Mouse (Mus musculus): ENCODE measurements at regions not wholly inside any gene's neighbourhood (a gene's known extent, or its start where the extent isn't known, plus 50 kb on each side); places are given as distances from the start of the nearest gene placed in this dataset.
A peak's percentile ranks its signal among the peaks of the same experiment; 100 is the strongest.

DNA sequence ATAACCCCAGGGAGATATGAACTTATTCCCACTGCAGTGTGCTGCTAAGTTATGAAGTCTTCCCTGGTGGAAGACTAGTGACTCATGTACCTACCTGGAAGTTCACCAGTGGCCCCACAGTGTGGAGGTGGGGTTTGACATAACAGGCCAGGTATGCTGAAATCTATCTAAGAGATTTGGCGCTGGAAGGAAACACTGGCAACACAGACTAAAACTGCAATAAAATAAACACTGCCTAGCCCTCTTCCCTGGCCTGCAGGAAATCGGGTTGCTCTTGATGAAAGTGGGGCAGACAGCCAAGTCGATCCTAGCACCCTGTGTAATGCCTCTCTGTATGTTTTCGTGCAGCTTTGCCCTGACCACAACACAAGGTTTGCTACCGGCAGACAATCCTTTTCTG is 177.2 kb upstream of the Rgma start:
- Histone ChIP-seq H3K27ac (ENCODE audit: insufficient read depth, low read depth, low read length) (no peak overlapping the region), H3K4me1 (ENCODE audit: control insufficient read depth, insufficient read depth, low read length) (peaks cover 3% of the 10 kb centered on the region; the same call in 1 of the 2 replicates), H3K4me3 (ENCODE audit: insufficient read depth, low read depth, low read length) (no peak overlapping the region)
- 52% methylated on average over 5 of the region's 5 CpGs for WGBS
- no peak for TF ChIP-seq CTCF (IDR thresholded peaks at IDR 0.05; ENCODE audit: insufficient read depth, low read depth, low read length)
- TF ChIP-seq POLR2A (IDR thresholded peaks at IDR 0.05; ENCODE audit: insufficient read depth, low read depth, low read length): no peak

GRCm38 (mm10) chr7:73199967-73200366 is 175.3 kb upstream of the Rgma start:
- Histone ChIP-seq H3K27ac (ENCODE audit: insufficient read depth, low read depth, low read length) (no peak overlapping the region), H3K4me1 (ENCODE audit: control insufficient read depth, insufficient read depth, low read length) (peaks cover 3% of the 10 kb centered on the region; the same call in 1 of the 2 replicates), H3K4me3 (ENCODE audit: insufficient read depth, low read depth, low read length) (no peak overlapping the region)
- TF ChIP-seq POLR2A (IDR thresholded peaks at IDR 0.05; ENCODE audit: insufficient read depth, low read depth, low read length): no peak
- no peak for TF ChIP-seq CTCF (IDR thresholded peaks at IDR 0.05; ENCODE audit: insufficient read depth, low read depth, low read length)
- WGBS: 47% methylated on average over 6 of the region's 6 CpGs

DNA sequence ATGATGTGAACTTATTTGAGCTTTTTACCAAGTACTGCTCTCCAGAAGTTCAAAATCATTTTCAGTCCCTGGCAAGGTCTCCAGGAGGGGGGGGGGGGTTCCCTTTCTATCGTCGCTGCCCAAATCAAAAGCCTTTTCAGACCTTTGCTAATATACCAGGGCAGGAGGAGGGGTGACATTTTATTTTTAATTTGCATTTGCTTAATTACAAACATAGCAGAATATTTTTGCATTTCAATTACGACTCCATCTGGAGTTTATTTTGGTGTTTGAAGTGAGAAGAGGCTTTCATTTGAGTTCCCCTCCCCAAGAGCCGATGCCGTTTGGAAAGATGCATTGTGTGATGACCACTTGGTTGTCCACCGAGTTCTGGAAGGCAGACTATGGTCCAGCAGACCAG is 174.0 kb upstream of the Rgma start:
- TF ChIP-seq CTCF (IDR thresholded peaks at IDR 0.05; ENCODE audit: insufficient read depth, low read depth, low read length) (no peak), POLR2A (IDR thresholded peaks at IDR 0.05; ENCODE audit: insufficient read depth, low read depth, low read length) (no peak)
- peaks cover 3% of the 10 kb centered on the region; the same call in 1 of the 2 replicates for H3K4me1 ChIP-seq (ENCODE audit: control insufficient read depth, insufficient read depth, low read length)
- H3K27ac ChIP-seq (ENCODE audit: insufficient read depth, low read depth, low read length): no peak overlapping the region
- 15% methylated on average over 6 of the region's 6 CpGs for WGBS
- no peak overlapping the region for H3K4me3 ChIP-seq (ENCODE audit: insufficient read depth, low read depth, low read length)

GRCm38 (mm10) chr7:73206922-73207811 is 168.1 kb upstream of the Rgma start:
- WGBS: 77% methylated on average over 7 of the region's 7 CpGs

GRCm38 (mm10) chr7:73208479-73208816 is 166.9 kb upstream of the Rgma start:
- Histone ChIP-seq H3K4me3 (ENCODE audit: insufficient read depth, low read depth, low read length) (no peak overlapping the region), H3K4me1 (ENCODE audit: control insufficient read depth, insufficient read depth, low read length) (peaks cover 9% of the 10 kb centered on the region; the same call in 1 of the 2 replicates), H3K27ac (ENCODE audit: insufficient read depth, low read depth, low read length) (0 out of 2 replicates have a peak overlapping the region, but pooled peaks have one; percentile 18)
- TF ChIP-seq CTCF (IDR thresholded peaks at IDR 0.05; ENCODE audit: insufficient read depth, low read depth, low read length): no peak
- TF ChIP-seq POLR2A (IDR thresholded peaks at IDR 0.05; ENCODE audit: insufficient read depth, low read depth, low read length): no peak
- WGBS: 79% methylated on average over 4 of the region's 4 CpGs

More at GRCm38 (mm10) chr7:73206922-73207811, 168.1 kb upstream of the Rgma start:
- Histone ChIP-seq H3K4me1 (ENCODE audit: control insufficient read depth, insufficient read depth, low read length) (peaks cover 9% of the 10 kb centered on the region; the same call in 1 of the 2 replicates), H3K27ac (ENCODE audit: insufficient read depth, low read depth, low read length) (no peak overlapping the region), H3K4me3 (ENCODE audit: insufficient read depth, low read depth, low read length) (no peak overlapping the region)
- no peak for TF ChIP-seq POLR2A (IDR thresholded peaks at IDR 0.05; ENCODE audit: insufficient read depth, low read depth, low read length)
- TF ChIP-seq CTCF (IDR thresholded peaks at IDR 0.05; ENCODE audit: insufficient read depth, low read depth, low read length): no peak

- Histone ChIP-seq H3K4me1 (ENCODE audit: control insufficient read depth, insufficient read depth, low read length) (peaks cover 9% of the 10 kb centered on the region; the same call in 1 of the 2 replicates), H3K4me3 (ENCODE audit: insufficient read depth, low read depth, low read length) (no peak overlapping the region), H3K27ac (ENCODE audit: insufficient read depth, low read depth, low read length) (peak overlapping the region; percentile 18; the same call in 1 of the 2 replicates)
- 33% methylated on average over 18 of the region's 18 CpGs for WGBS
- no peak for TF ChIP-seq CTCF (IDR thresholded peaks at IDR 0.05; ENCODE audit: insufficient read depth, low read depth, low read length)
- no peak for TF ChIP-seq POLR2A (IDR thresholded peaks at IDR 0.05; ENCODE audit: insufficient read depth, low read depth, low read length)
Observed at GRCm38 (mm10) chr7:73208817-73209602, 166.3 kb upstream of the Rgma start.

- H3K4me1 ChIP-seq (ENCODE audit: control insufficient read depth, insufficient read depth, low read length): peaks cover 9% of the 10 kb centered on the region; the same call in 1 of the 2 replicates
- no peak for TF ChIP-seq CTCF (IDR thresholded peaks at IDR 0.05; ENCODE audit: insufficient read depth, low read depth, low read length)
- no peak for TF ChIP-seq POLR2A (IDR thresholded peaks at IDR 0.05; ENCODE audit: insufficient read depth, low read depth, low read length)
- no peak overlapping the region for H3K4me3 ChIP-seq (ENCODE audit: insufficient read depth, low read depth, low read length)
- WGBS: 76% methylated on average over 7 of the region's 7 CpGs
- H3K27ac ChIP-seq (ENCODE audit: insufficient read depth, low read depth, low read length): no peak overlapping the region
Observed at GRCm38 (mm10) chr7:73210078-73210477, 165.2 kb upstream of the Rgma start.

- no peak for TF ChIP-seq CTCF (IDR thresholded peaks at IDR 0.05; ENCODE audit: insufficient read depth, low read depth, low read length)
- TF ChIP-seq POLR2A (IDR thresholded peaks at IDR 0.05; ENCODE audit: insufficient read depth, low read depth, low read length): no peak
- Histone ChIP-seq H3K4me3 (ENCODE audit: insufficient read depth, low read depth, low read length) (no peak overlapping the region), H3K27ac (ENCODE audit: insufficient read depth, low read depth, low read length) (no peak overlapping the region), H3K4me1 (ENCODE audit: control insufficient read depth, insufficient read depth, low read length) (peaks cover 3% of the 10 kb centered on the region)
- WGBS: 56% methylated on average over 4 of the region's 4 CpGs
Observed at GRCm38 (mm10) chr7:73222237-73222915, 152.9 kb upstream of the Rgma start.
